Mouse (Mus musculus) thymus, postnatal 10 days (tissue): ENCODE results near the gene Atp8b3.

Experiments
- DNase-seq, 2 experiments: peaks; one replicate each; pipeline ENCODE4 v3.0.0; 2021; ENCODE audit warnings: low spot score in 2 of 2

Atp8b3 gene

DNA sequence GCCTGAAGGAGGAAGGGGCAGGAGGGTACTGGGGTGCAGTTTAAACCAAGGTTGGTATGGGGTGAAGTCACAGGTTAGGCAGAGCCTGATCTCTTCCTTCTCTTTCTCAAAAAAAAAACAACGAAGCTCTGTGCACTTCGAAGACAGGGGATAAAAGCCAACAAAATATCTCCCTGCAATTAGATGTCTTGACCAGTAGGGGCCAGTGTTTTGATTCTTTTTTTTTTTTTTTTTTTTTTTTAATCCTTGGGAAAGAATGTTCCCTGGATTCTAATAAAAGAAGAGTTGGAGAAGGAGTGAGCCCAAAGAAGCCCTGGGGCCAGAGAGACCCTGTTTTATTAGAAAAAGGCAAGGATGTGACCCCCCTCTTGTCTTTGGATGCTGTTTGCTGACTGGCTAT is 19.6 kb downstream of the Atp8b3 start:
- DNase-seq, result no peak

DNA sequence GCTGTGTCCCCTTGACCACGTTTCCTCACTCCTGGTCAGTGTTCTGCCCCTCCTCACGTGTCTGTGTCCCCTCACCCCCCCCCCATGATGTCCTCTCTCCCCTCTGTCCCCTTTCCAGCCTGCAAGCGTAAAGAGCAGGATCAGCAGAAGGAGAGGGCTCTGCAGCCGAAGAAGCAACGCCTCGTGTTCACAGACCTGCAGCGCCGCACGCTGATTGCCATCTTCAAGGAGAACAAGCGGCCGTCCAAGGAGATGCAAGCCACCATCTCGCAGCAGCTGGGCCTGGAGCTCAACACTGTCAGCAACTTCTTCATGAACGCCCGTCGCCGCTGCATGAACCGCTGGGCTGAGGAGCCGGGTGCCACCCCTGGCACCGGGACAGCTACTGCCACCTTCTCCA is 25.2 kb downstream of the Atp8b3 start:
- DNase-seq, result no peak

DNA sequence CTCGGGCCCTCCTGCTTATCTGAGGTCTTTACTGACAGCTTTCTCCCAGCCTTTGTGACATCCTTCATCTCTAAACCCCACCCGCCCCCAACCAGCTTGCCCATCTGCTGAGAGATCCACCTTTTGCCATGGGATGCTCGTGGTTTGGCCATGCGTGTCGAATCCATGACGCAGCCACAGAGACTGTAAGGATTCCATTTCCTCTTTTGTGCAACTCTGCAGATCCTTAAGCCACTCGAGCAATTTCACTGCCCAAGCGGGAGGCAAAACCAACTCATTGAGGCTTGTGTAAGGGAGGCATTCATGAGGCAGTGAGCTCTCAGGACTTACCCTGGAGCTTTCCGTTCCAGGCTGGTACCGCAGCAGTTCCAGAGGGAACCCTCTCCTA is 28.7 kb downstream of the Atp8b3 start:
- DNase-seq, result no peak

DNA sequence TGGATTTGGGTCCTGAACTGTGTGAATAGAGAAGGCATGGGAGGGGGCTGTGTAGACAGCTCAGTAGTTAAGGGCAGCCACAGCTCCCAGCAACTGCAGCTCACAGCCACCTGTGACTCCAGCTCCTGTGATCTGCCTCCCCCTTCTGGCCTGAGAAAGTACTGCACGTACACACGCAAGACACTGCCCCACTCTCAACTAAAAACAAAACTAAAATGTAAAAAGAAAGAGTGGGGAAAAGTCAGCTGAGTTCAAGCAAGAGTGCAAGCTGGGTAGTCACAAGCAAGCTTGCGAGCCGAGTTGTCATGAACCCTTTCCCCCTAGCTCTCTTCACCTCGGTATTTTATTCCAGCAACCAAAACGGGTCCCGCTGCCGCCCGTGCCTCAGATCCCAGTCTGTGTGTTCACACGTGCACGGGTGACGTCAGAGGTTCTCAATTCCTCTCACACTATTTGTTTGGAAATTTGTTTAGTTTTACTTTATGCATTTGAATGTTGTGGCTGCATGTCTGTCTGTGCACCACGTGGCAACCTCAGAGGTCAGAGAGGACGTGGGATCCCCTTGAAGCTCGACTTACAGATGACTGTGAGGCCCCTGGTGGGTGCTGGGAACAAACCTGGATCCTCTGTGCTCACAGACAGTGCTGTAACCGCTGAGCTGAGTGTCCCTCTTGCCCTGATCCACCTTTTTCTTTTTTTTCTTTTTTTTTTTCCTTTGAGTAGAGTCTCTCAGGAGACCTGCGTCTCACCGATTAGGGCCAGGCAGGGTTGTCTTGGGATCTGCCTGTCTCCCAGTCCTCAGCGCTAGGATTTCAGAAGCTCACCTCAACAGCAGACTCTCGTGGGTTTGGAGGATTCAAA is 29.3 kb downstream of the Atp8b3 start:
- peak; percentile 76 to 91 for DNase-seq

DNA sequence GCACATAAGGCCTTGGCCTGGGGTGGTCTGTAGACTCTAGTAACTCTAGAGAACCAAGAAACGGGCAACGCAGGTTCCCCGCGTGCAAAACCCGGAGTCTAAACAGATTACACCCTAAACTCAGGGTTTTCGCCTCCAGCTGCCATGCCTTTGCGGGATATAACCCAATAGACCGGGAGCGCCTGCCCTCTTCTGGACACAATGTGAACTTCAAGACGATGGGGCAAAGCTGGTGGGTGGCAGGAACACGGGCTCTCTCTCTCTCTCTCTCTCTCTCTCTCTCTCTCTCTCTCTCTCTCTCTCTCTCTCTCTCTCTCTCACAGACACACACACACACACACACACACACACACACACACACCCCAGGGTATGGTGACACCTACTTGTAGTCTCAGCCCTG is 32.7 kb downstream of the Atp8b3 start:
- peak; percentile 34 to 75 for DNase-seq

DNA sequence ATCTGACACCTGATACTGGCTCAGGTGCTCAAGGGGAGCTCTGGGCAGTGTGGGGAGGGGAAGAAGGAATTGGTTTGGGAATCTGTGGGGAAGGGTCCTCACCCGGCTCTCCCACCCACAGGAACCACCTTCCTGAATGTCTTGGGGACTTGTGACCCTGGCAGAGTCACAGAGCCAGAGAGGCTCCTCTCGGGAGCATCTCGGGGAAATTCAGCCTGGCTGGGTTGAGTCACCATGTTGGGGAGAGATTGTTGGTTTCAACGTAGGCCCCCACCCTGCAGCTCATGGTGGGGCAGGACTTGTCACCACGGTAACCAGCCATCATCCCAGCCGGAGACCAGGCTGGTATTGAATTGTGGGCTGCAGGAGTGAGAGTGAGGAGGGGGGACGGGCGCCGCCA is 34.2 kb downstream of the Atp8b3 start:
- DNase-seq, result no peak

DNA sequence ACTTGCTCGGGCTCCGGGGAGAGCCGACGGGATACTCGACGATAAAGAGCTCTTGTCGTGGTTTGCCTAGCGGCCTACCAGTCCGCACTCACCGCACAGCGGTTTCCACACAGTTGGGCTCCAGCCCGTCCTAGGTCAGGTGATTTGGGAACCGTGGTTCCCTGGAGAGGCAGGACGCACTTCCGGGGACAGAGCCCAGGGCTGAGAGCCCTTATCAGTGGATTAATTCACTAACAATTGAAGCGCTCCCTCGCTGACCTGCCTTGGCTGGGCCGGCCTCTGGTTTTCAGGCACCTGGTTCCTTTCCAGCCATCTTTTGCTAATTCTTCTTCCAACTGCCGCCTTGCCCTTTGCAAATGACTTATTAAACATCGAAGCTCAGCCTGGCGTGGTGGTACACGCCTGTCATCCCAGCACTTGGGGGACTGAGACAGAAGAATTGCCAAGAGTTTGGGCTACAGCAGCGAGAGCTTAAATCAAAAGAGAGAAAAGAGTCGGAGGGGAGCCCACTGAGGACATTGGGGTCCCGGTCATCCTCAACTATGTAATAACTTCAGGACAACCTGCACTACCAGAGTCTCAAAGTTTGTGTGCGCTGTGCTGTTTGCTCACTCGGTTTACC is 35.2 kb downstream of the Atp8b3 start:
- no peak for DNase-seq

DNA sequence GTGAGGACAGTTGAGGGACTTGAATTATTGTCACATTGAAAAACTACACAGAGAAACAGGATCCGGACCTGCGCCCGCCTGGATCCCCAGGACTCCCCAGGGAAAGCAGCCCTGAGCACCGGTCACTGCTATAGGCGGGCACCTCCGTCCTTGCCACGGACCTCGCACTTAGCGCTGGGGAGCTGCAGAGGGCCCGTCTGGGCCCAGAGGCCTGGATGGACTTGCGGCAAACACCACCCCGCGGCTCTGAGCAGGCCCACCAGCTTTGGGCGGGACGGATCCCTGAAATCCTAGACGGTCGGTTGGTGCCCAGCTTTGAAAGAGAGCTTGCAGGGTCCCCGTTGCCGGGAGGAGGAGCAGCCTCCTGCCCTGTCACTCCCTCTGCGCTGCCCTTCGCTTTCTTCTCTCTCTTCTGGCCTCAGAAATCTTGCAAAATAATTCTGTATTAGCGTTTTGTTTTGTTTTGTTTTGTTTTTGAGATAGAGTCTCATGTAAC is 36.1 kb downstream of the Atp8b3 start:
- DNase-seq, result no peak

DNA sequence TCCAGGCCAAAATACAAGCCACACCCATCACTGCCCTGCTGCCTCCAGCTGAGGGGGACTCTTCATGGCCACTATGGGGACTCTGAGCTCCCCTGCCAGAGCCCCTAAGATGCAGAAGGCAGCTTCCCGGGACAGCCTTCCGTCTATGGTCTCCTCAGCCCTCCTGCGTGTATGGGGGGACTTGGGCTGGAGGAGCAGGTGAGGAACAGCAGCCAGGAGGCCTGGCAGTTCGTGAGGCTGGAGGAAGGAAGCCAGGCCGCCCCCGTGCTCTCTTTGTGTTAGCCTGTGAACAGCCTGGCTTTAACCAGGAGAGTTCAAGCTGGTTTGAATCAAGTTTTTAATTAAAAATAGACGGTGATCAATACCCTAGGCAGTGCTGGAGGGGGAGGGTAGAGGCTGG is 36.6 kb downstream of the Atp8b3 start:
- no peak for DNase-seq

DNA sequence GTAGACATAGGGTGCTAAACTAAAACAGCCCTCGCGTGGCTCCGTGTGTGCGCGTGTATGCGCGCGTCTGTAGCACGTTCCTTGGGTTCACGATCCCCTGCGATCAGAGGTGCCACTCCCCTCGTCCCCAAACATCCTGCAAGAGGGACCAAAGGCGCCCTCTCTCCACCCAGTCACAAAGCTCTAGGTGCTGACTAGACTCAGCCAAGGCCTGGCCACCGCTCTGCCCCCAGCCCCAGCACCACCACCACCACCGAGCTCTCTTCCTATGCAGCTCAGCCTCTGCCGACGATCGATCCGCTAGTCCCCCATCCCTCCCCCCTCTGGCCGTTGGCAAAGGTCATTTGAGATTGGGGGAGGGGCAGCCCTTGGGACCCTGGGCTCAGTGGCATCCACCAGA is 42.5 kb downstream of the Atp8b3 start:
- DNase-seq, result no peak

DNA sequence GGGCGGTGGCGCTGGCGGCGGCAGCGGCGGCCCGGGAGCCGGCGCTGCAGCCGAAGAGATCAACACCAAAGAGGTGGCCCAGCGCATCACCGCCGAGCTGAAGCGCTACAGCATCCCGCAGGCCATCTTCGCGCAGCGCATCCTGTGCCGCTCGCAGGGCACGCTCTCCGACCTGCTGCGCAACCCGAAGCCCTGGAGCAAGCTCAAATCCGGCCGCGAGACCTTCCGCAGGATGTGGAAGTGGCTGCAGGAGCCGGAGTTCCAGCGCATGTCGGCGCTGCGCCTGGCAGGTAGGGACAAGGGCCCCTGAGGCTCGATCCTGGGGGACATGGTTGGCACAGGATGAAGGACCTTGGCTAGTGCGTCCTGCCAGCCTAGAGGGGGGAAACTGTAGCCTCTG is 43.0 kb downstream of the Atp8b3 start:
- no peak for DNase-seq

DNA sequence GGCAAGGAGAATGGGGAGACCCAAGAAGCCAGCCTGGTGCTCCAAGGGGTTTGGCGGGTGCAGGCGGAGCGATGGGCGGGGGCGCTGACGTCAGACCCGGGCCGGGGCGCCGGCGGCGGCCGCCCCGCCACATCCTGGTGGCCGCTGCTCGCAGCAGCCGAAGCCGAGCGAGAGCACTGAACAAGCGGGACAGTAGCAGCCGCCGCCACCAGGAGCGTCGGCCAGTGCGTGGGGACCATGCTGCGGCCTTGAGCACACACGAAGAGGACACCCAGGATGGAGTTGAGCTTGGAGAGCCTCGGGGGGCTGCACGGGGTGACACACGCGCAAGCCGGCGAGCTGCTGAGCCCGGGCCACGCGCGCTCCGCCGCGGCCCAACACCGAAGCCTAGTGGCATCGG is 44.2 kb downstream of the Atp8b3 start, which contains the start of gene Onecut3:
Gene Onecut3 (plus strand): TSS at position 104 of the 400 bp plus-strand sequence.
- DNase-seq, result peak; percentile 16 to 50

DNA sequence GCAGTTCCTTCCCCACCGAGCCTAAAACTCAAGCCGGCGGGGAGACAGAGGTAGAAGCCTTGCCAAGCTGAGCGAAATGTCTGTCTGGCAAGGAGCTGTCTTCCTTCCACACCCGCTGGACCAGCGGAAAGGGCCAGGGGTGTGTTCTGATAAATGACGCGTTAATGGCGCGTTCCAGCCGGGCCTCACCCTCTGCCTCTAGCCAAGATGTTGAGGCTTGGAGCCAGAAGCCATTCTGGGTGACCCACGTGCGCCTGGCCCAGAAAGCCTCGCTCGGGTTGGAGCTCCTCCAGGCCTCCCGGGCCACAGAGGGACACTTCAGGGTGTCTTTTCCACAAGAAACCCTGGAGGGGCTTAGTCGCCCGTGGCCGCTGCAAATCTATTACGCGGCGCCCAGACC is 48.9 kb downstream of the Atp8b3 start:
- no peak for DNase-seq

DNA sequence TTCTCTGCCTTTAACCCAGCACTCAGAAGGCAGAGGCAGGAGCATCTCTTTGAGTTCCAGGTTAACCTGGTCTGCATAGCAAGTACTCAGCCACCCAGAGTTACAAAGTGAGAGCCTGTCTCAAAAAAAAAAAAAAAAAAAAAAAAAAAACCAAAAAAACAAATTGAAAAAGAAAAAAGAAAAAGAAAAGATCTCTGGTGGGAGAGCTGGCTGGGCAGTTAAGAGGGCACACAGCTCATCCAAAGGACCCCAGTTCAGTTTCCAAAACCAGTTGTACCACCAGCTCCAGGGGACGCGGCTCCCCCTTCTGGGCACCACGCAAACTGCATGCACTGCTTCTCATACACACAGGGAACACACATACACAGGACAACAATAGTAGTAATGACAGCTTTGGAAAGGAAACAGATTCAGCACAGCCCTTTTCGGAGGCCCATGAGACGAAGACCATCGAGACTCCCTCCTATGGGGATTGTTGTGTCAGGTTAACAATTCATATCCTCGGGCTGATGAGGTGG is 52.0 kb downstream of the Atp8b3 start:
- DNase-seq, result peak; percentile 18 to 44

DNA sequence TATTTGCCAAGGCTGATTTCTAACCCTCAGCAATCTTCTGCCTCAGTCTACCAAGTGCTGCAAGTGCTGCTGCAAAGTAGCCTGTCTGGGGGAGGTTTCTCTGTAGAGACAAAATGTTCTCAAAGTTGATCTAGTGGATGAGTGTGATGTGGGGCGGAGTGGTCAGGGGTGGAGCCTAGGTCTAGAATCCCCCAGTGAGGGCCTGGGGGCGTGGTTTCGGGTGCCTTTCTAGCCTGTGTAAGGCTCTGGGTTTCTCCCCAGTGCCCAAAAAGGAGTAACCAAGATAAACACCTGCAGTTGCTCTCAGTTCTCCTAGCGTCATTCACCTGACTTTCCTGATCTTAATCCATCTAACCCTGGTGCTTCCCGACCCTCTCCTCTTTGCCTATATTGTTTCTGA is 57.9 kb downstream of the Atp8b3 start:
- DNase-seq, result peak; percentile 23 to 46

DNA sequence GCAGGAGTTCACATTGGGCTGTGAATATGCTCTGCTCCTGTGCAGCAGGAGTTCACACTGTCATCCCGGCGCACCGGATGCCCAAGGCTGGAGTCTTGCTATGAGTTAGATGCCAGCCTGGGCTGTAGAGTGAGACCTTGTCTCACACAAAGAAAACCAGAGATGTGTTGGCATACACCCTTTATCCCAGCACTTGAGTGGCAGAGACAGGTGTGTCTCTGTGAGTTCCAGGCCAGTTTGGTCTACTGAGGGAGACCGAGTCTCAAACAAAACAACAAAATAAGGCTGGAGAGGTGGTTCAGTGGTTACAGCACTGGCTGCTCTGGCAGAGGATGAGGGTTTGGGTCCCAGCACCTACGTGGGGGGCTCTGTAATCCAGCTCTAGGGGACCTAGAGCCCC is 60.4 kb downstream of the Atp8b3 start:
- no peak for DNase-seq

DNA sequence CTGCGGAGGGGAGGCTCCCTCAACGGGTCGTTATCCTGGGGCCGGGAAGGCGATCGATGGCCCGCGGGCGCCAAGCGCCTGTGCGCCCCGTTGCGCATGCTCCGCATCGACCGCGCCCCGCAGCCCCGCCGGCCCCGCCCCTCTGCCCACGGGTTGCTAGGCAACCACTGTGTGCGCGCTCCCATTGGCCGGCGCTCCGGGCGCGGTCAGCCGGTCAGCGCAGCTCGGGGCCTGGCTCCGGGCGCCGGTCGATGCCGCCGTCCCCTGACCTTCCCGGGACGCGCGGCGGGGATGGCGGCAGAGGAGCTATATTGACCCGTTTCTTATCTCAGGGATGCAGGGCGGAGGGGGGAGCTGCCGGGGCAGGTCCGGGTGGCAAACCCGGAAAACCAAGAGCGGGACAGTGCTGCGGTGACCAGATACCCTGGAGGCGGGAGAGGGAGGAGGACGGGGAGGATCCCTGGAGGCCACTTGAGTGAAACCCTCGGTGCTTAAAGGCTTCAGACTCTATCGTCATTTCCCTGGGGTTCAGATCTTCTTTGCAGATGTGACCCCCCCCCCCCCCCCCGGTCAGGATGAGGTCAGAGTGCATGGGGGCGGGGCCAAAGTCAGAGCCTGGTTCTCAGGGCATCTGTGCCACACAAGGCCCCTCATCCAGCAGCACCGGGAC is 63.5 kb downstream of the Atp8b3 start:
- peak; percentile 72 to 86 for DNase-seq
